Mouse (Mus musculus) mature B cell (primary cell): ENCODE results near the gene Zswim3.

Experiments used
- in situ Hi-C: fragments of 300-500 bp; cut with MboI; formaldehyde crosslinking; loops from 2 replicates; pipeline ENCODE4 v1.14.3; 2019

Gene Zswim3

DNA sequence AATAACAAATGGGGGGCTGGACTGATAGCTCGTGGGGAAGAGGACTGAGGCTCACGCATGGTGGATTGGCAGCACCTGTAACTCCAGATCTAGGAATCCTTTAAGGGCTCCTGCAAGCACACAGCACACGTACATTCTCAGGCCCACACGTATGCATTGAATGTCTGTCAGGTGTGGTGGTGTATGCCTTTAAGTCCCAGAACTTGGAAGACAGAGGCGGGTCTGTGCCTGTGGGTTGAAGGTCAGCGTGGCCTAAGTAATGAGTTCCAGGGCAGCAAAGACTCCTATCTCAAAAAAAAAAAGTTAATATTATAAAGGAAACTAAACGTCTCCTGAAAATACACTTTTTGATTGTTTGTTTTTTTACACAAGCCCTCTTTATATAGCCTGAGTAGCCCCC, 1.7 kb downstream of the Zswim3 start:
- in situ Hi-C loops, result no loop called here

GRCm38 (mm10) chr2:164813557-164813956, 8.7 kb downstream of the Zswim3 start:
- in situ Hi-C loops, result no loop called here

DNA sequence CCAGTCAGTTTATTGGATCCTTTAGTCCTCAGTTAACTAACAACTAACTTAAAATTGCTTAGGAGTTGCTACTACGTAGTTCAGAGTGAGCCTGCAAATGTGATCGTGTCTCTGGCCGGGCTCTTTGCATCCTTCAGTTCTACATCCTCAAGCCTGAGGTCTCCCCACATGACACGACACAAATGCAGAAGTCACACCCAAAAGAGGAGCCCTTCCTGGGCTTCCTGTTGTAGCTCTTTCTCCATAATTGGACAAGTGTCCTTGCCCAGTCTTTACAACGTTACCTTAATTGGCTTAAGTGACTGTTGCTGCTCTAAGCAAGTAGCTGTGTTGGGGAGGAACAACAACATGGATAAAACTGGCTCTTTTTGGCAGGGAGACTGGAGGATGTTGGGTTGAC, 10.4 kb downstream of the Zswim3 start:
- in situ Hi-C loops, result no loop called here

DNA sequence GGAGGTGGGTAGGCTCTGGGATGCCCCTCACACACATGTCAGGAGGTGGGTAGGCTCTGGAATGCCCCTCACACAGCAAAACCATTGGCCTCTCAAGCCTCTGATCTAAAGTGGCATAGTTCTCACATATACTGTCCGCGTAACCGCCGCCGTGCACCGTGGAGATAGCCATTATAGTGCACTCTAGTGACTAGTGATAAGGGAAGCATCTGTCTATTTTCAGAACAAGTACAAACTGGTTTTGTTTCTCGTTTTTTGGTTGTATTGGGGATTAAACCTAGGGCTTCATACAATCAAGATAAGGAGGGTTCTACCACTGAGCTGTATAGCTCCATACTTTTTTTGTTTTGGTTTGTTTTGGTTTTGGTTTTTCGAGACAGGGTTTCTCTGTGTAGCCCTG, 10.9 kb downstream of the Zswim3 start:
- in situ Hi-C loops, result no loop called here

GRCm38 (mm10) chr2:164817206-164817605, 12.3 kb downstream of the Zswim3 start:
- in situ Hi-C loops, result no loop called here

DNA sequence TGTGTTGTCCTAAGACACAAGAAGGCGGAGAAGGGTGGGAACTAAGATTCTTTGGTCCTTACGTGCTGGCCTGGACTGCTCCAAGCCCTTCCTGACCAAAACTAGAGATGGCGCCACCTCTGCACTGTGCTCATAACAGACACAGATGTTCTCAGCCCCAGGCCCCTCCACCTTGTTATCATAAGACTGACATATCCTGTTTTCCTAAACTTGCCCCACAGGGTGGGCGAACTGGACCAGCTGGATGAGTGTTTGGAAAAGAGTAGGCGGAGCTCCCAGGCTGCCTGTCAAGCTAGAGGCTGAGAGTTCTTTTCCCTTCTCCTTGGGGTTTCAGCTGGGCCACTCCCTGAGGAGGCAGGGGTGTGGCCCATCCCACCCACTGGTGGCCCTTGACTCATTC, 12.8 kb downstream of the Zswim3 start:
- in situ Hi-C loops, result no loop called here

DNA sequence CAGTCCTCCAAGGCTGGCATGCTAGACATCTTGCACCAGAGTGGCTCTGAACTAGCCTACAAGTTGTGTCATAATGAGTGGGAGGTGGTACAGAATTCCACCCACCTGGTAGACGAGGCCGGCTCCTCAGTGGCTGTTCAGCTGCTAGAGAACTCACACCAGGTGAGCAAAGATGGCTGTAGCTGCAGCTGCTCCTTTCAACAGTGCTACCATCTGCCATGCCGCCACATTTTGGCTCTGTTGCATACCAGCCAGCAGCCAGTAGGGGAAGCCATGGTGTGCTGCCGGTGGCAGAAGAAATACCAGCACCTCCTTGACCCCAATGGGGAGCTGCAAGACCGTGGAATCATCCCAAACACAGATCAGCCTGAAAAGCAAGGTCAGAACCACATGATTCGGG, 16.2 kb downstream of the Zswim3 start:
- in situ Hi-C loops, result no loop called here

- in situ Hi-C loops, result no loop called here
Observed at GRCm38 (mm10) chr2:164822636-164823165, 17.8 kb downstream of the Zswim3 start, which contains the start of gene Zswim1. Zswim1 (plus strand) TSS chr2:164822686.

DNA sequence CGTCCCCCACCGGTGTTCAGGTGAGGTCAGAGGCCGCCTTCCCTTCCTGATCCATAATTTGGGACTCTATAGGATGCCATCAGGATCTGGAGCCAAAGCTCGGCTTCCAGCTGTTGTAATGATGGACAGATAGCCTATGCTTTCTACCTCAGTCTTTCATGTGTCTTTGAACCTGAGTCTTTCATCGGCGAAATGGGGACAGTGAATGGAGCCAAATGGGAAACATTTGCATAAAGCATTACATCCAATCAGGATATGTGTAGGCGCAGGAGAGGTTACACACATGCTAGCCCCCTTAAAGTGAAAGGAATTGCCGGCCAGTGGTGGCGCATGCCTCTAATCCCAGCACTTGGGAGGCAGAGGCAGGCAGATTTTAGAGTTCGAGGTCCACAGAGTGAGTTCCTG, 18.3 kb downstream of the Zswim3 start:
- in situ Hi-C loops, result no loop called here

GRCm38 (mm10) chr2:164823969-164824368, 19.1 kb downstream of the Zswim3 start:
- in situ Hi-C loops, result no loop called here

GRCm38 (mm10) chr2:164825521-164825920, 20.6 kb downstream of the Zswim3 start:
- in situ Hi-C loops, result no loop called here

GRCm38 (mm10) chr2:164827146-164827850, 22.4 kb downstream of the Zswim3 start:
- in situ Hi-C loops, result no loop called here

DNA sequence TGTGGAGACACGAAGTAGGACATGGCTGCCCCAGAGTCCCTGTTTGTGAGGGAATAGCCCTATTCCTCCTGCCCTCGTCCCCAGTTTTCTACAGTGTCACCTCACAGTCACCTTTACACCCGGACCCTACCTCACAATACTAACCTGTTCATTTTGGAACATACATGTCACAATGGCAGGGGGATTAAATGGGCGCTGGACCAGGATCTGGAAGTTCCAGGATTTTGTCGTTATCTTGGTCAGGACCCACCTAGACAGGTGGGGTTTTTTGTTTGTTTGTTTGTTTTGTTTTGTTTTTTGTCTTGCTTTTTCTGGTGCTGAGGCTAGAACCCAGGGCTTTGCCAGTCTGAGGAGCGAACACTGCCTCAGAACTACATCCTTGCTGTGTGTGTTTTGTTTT, 23.5 kb downstream of the Zswim3 start, which contains the start of gene Spata25:
Gene Spata25, minus strand, starts transcription at position 101 of the 400 bp plus-strand sequence.
- in situ Hi-C loops, result no loop called here

- in situ Hi-C loops, result no loop called here
Observed at GRCm38 (mm10) chr2:164829090-164829489, 24.2 kb downstream of the Zswim3 start.

DNA sequence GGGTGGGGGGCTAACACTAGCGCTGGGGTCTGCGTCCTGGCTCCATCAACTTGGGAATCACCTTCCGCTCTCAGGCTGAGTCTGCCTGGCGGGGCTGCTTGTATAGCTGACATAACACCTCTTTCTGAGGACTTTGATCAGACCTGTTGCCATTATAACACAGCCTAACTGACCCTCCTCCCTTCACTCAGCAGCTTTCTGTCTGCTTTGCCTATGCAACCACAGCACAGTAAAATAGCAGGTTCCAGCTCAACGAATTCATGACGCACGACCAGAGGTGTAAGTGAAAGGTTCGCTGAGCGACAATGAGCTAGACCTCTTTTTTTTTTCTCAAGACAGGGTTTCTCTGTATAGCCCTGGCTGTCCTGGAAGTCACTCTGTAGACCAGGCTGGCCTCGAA, 26.1 kb downstream of the Zswim3 start:
- in situ Hi-C loops, result loop anchor here (5.0 kb wide), 1 partner anchor 46 kb away; the partner anchor contains the start of gene Pcif1

DNA sequence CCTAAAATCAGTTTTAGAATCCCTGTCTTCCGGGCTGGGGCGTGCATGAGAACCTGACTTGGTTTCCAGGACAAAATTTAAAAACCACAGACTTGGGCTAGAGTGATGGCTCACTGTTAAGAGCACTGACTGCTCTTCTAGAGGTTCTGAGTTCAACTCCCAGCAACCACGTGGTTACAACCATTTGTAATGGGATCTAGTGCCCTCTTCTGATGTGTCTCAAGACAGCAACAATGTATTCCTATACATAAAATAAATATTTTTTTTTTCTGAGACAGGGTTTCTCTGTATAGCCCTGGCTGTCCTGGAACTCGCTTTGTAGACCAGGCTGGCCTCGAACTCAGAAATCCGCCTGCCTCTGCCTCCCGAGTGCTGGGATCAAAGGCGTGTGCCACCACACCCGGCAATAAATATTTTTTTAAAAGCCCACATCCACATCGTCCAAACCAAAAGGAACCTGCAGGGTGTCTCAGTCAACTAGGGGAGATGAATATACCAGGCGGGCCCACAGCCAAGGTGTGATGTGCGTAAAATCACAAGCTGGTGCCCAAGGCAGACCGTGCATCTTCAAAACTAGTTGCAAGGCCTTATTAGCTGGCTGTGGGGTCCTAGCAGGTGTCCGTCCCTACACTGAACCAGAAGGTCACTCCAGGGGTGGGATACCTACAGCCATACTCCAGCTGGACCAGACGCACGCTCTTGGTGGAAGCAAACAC, 27.3 kb downstream of the Zswim3 start:
- in situ Hi-C loops, result loop anchor here (5.0 kb wide), 1 partner anchor 45 kb away; the partner anchor contains the start of gene Pcif1

- in situ Hi-C loops, result loop anchor here (5.0 kb wide), 1 partner anchor 44 kb away; the partner anchor contains the start of gene Pcif1
Observed at GRCm38 (mm10) chr2:164832748-164833301, 27.9 kb downstream of the Zswim3 start, which contains the start of gene Ctsa. Ctsa (plus strand) TSS chr2:164832873.

DNA sequence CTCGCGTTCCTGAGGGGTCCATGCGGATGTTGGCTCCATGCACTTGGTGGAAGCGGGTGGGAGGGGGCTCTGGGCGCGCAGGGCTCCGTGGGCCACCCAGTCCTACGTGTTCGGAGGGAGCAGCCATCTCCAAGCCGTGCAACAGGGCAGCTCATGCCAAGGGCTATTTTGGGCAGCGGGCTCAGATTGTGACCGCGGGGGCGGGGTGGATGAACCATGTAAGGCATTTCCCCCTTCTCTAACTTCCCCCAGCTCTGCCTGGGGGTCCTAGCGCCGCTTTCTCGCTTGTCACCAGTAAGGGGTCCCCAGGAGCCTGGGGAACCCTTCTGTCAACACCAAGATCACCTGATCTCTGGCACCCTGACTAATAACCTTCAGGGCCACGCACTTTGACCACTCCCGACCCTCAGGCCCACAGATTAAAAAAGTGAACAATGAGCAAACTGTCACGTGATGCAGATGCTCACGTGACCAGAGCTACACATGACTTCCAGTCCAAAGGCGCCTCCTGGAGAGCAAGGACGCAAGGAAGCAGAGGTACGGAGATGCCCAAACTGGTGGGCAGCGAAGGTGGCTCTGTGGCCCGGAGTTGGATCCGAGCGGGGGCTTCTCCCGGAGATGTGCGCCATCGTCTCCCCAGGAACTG, 28.5 kb downstream of the Zswim3 start, which contains the start of gene Neurl2:
Gene Neurl2, minus strand, starts transcription at position 143 of the 646 bp plus-strand sequence.
- in situ Hi-C loops, result loop anchor here (5.0 kb wide), 1 partner anchor 44 kb away; the partner anchor contains the start of gene Pcif1

GRCm38 (mm10) chr2:164834531-164834930, 29.6 kb downstream of the Zswim3 start:
- in situ Hi-C loops, result loop anchor here (5.0 kb wide), 1 partner anchor 43 kb away; the partner anchor contains the start of gene Pcif1

DNA sequence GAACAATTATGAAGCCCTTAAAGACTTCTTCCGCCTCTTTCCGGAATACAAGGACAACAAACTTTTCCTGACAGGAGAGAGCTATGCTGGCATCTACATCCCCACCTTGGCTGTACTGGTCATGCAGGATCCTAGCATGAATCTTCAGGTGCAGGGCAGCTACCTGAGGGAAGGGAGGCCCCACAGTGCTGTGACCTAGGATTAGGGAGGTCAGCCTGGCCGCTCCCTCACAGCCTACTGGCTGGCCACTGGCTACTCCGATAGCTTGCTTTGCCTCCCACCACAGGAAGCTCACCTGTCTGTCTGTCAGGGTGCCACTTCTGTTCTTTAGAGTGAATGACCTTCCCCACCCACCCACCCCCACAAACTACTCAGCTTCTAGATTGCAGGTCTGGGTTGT, 30.3 kb downstream of the Zswim3 start:
- in situ Hi-C loops, result no loop called here

DNA sequence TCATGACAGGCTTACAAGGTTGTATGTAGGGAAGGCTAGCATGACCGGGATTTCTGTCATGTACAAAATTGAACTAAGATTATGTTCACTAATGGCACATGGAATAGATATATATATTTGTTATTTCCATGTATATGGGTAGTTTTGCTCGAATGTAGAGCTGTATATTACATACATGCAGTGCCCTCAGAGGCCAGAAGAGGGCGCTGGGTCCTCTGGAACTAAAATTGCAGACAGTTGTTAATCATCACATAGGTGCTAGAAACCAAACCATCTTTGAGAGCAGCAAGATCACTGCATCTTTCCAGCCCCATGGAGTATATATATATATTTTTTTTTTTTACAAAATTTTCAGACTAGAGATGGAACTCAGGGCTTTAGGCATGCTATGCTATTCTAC, 40.9 kb downstream of the Zswim3 start:
- in situ Hi-C loops, result no loop called here

- in situ Hi-C loops, result no loop called here
Observed at GRCm38 (mm10) chr2:164850061-164850460, 45.2 kb downstream of the Zswim3 start.
